14 mouse cellular contexts compared by ENCODE assay signal in the genomic region with DNA sequence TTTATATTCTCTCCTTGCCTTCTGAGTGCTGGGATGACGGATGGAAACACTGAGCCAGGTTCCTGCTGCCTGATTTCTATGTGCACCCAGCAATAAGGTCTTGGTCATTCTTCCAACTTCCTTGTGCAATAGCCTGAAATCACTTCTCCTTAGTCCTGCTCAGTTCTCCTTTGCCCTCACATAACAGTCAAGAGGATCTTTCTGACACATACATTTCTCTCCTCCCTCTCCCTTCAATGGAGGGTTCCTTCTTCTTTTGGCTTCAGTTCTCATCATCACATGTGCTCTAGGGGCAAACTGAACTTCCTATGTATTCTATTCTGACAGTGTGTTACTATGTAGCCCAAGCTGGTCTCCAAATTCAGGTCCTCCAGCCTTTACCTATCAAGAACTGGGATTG. TPM values are rescaled to one million over a fixed set of nuclear protein-coding genes. Genes with fewer than 3 reads are reported as not detected.
DNase-seq lines count a peak whose midpoint lies in the region; ATAC-seq and TF ChIP-seq lines count a peak whose summit lies in the region.
"Had no signal": no experiment of that assay in that cellular context is flagged by ENCODE, and none has a peak within 500 bp of the region (broad histone marks: within the 10 kb centered on the region; RNA-seq: fewer than 3 reads in every experiment).

No protein-coding gene starts in this region.

- H3K4me3 ChIP-seq in kidney, adult 2 months (ENCODE audit: insufficient read depth, low read depth, low read length), result no peak overlapping the region
- no peak overlapping the region for H3K4me3 ChIP-seq in intestine, embryonic 15.5 days (replicated peaks)
- H3K4me3 ChIP-seq in myocyte, result peak overlapping the region; percentile 72

- H3ac ChIP-seq in myocyte (ENCODE audit: control insufficient read depth, insufficient read length), result no peak overlapping the region

- DNase-seq in kidney, adult 2 months, result peak; percentile 24
- no peak for DNase-seq in kidney, adult 9 months
- peak; percentile 45 for DNase-seq in MN1 (ENCODE audit: low spot score)
- no peak for DNase-seq in adrenal gland, postnatal 10 days
- no peak for DNase-seq in adrenal gland, adult 8-10 months
- DNase-seq in right cerebral cortex, postnatal 36 days (ENCODE audit: low spot score in 2 of 2), result no peak
- DNase-seq: adrenal gland, adult 2 months; cerebellum, adult 9-11 months; kidney, postnatal 36 days; thymus, postnatal 25 days had no signal

- no peaks in the 10 kb centered on the region for H3K36me3 ChIP-seq in kidney, adult 2 months (ENCODE audit: control insufficient read depth, insufficient read depth, low read length)
- no peaks in the 10 kb centered on the region for H3K36me3 ChIP-seq in intestine, embryonic 15.5 days
- H3K36me3 ChIP-seq in myocyte (ENCODE audit: control insufficient read depth, insufficient read depth), result no peaks in the 10 kb centered on the region
- H3K36me3 ChIP-seq: hindbrain, embryonic 15.5 days; midbrain, embryonic 13.5 days had no signal

- H3K79me2 ChIP-seq in myocyte (ENCODE audit: control insufficient read depth, insufficient read depth), result peaks cover 34% of the 10 kb centered on the region

- H3K9ac ChIP-seq in intestine, embryonic 15.5 days, result no peak overlapping the region

- H3K4me1 ChIP-seq in kidney, adult 2 months (ENCODE audit: control insufficient read depth, insufficient read depth, low read length), result peaks cover 24% of the 10 kb centered on the region
- peaks cover 28% of the 10 kb centered on the region for H3K4me1 ChIP-seq in intestine, embryonic 15.5 days (replicated peaks)

- H3K27ac ChIP-seq in kidney, adult 2 months (ENCODE audit: insufficient read depth, low read depth, low read length), result peak overlapping the region; percentile 97
- peak overlapping the region; percentile 42 for H3K27ac ChIP-seq in intestine, embryonic 15.5 days

- WGBS in kidney, adult 2 months, result 97% methylated on average over 1 of the region's 1 CpGs
- 86% methylated on average over 1 of the region's 1 CpGs for WGBS in intestine, embryonic 15.5 days

- H3K4me2 ChIP-seq in intestine, embryonic 15.5 days (replicated peaks), result 0 out of 2 replicates have a peak overlapping the region, but pooled peaks have one; percentile 86
- peak overlapping the region; percentile 69 for H3K4me2 ChIP-seq in myocyte (ENCODE audit: low read depth)

- ATAC-seq in intestine, embryonic 15.5 days, result no peak

- no peak for TF ChIP-seq POLR2A in kidney, adult 2 months (IDR thresholded peaks at IDR 0.05; ENCODE audit: low read depth, low read length)
- TF ChIP-seq POLR2A in myocyte (IDR thresholded peaks at IDR 0.05; ENCODE audit: insufficient read length, low read depth), result no peak

- H3K9me3 ChIP-seq in intestine, embryonic 15.5 days, result no peaks in the 10 kb centered on the region
- H3K9me3 ChIP-seq: hindbrain, embryonic 15.5 days; midbrain, embryonic 13.5 days had no signal

- no peaks in the 10 kb centered on the region for H3K27me3 ChIP-seq in kidney, adult 2 months (replicated peaks; ENCODE audit: control insufficient read depth, insufficient read depth, low read length)
- H3K27me3 ChIP-seq in intestine, embryonic 15.5 days (replicated peaks), result no peaks in the 10 kb centered on the region
- no peaks in the 10 kb centered on the region for H3K27me3 ChIP-seq in myocyte (ENCODE audit: control insufficient read depth, insufficient read depth, insufficient read length)
- H3K27me3 ChIP-seq: hindbrain, embryonic 15.5 days; midbrain, embryonic 13.5 days had no signal

- TF ChIP-seq CTCF in kidney, adult 2 months (conservative IDR thresholded peaks at IDR 0.05; ENCODE audit: insufficient read depth, insufficient read length, low read depth, low read length), result no peak

TF ChIP-seq in myocyte, 11 proteins besides CTCF, POLR2A, EP300 and RAD21:
- TF ChIP-seq CEBPB (IDR thresholded peaks at IDR 0.05; ENCODE audit: insufficient read depth, poor library complexity, severe bottlenecking) (peak; percentile 61; the same call in 1 of the 2 replicates), MYOD1 (IDR thresholded peaks at IDR 0.05; ENCODE audit: control insufficient read depth in 1 of 3, insufficient read length in 2 of 3, low read depth in 2 of 3) (no peak)

RNA-seq across cellular contexts. Expression of gene Cluh, which starts 1.3 kb away (rescaled TPM):
- 115 and 119 TPM in 2 replicates for polyA plus RNA-seq in kidney, adult 2 months (2012; rRNA removed)
- 56.4 and 61.4 TPM in 2 replicates for polyA plus RNA-seq in intestine, embryonic 15.5 days (2015; fragmentation: Nextera tagmentation; extraction: Ambion mirVana)
- 62.3 TPM for polyA plus RNA-seq in myocyte (2012; fragmentation: generic; extraction: Trizol)
- total RNA-seq in adrenal gland, postnatal 10 days (2021), result 100 to 1,000 TPM; 252 to 291 TPM
- 100 to 1,000 TPM; 198 to 241 (median 220) TPM for total RNA-seq in adrenal gland, adult 8-10 months (2022)

RNA-seq across cellular contexts. Expression of gene Ccdc92b, which starts 28.6 kb away (rescaled TPM):
- polyA plus RNA-seq in kidney, adult 2 months (2012; rRNA removed), result 0.13 and 0.18 TPM in 2 replicates
- 0.52 and 0.54 TPM in 2 replicates for polyA plus RNA-seq in intestine, embryonic 15.5 days (2015; fragmentation: Nextera tagmentation; extraction: Ambion mirVana)
- 0.06 TPM for polyA plus RNA-seq in myocyte (2012; fragmentation: generic; extraction: Trizol)
- total RNA-seq in adrenal gland, postnatal 10 days (2021), result 1 to 10 TPM; 2.3 to 4.0 TPM
- total RNA-seq in adrenal gland, adult 8-10 months (2022), result 1 to 10 TPM; 3.9 to 7.0 (median 4.5) TPM

RNA-seq across cellular contexts. Expression of gene Rap1gap2, which starts 37.3 kb away (rescaled TPM):
- 24.9 and 29.4 TPM in 2 replicates for polyA plus RNA-seq in kidney, adult 2 months (2012; rRNA removed)
- polyA plus RNA-seq in intestine, embryonic 15.5 days (2015; fragmentation: Nextera tagmentation; extraction: Ambion mirVana), result 12.1 and 12.4 TPM in 2 replicates
- polyA plus RNA-seq in myocyte (2012; fragmentation: generic; extraction: Trizol), result 43.4 TPM
- total RNA-seq in adrenal gland, postnatal 10 days (2021), result 10 to 100 TPM; 10.8 to 13.2 TPM
- total RNA-seq in adrenal gland, adult 8-10 months (2022), result 10 to 100 TPM in 2 of 4 experiments, 1 to 10 TPM in 2; 8.2 to 19.6 (median 12.7) TPM

Comparison
In these comparisons a context has a peak if more than half of its experiments do, and no peak if none do; other contexts are left out.
1. DNase-seq: peak in kidney, adult 2 months (single experiment) and MN1 (single experiment); none in kidney, adult 9 months (single experiment), adrenal gland, postnatal 10 days (single experiment), adrenal gland, adult 8-10 months (single experiment) and right cerebral cortex, postnatal 36 days (0 of 2).